16 mouse cellular contexts compared by ENCODE assay signal in genomic region chr19:56393311-56393866, GRCm38 (mm10). TPM values are rescaled to one million over a fixed set of nuclear protein-coding genes. Genes with fewer than 3 reads are reported as not detected.
A peak's percentile ranks its signal among the peaks of the same experiment; 100 is the strongest.
DNase-seq lines count a peak whose midpoint lies in the region; ATAC-seq and TF ChIP-seq lines count a peak whose summit lies in the region.
"Had no signal": no experiment of that assay in that cellular context is flagged by ENCODE, and none has a peak within 500 bp of the region (broad histone marks: within the 10 kb centered on the region; RNA-seq: fewer than 3 reads in every experiment).

No protein-coding gene starts in this region.

- TF ChIP-seq POLR2A in lung, adult 2 months (IDR thresholded peaks at IDR 0.05; ENCODE audit: borderline replicate concordance, extremely low read depth, low read depth, low read length) = no peak

- no peak for DNase-seq in embryonic facial prominence, embryonic 10.5 days (ENCODE audit: low spot score)
- no peak for DNase-seq in adrenal gland, adult (ENCODE audit: inconsistent age in 2 of 2, low spot score in 1 of 2)
- no peak for DNase-seq in lung, adult 2 months
- DNase-seq: adrenal gland, postnatal 10 days; cerebellum, adult 11 months; cerebellum, adult 8-10 months; cerebellum, postnatal 14 days; gastrocnemius, postnatal 36 days had no signal

- H3K4me1 ChIP-seq in megakaryocyte, embryonic 14.5 days = peaks cover 74% of the 10 kb centered on the region
- peaks cover 29% of the 10 kb centered on the region for H3K4me1 ChIP-seq in embryonic facial prominence, embryonic 10.5 days
- peaks cover 87% of the 10 kb centered on the region for H3K4me1 ChIP-seq in liver, embryonic 15.5 days (replicated peaks)
- H3K4me1 ChIP-seq in lung, adult 2 months (ENCODE audit: control insufficient read depth, insufficient read depth, low read length) = peaks cover 9% of the 10 kb centered on the region; the same call in 1 of the 2 replicates

- H3K4me2 ChIP-seq in liver, embryonic 15.5 days = no peak overlapping the region
- H3K4me2 ChIP-seq: embryonic facial prominence, embryonic 12.5 days; forebrain, embryonic 15.5 days; heart, embryonic 12.5 days; hindbrain, embryonic 15.5 days had no signal

- peak overlapping the region; percentile 28 for H3K4me3 ChIP-seq in megakaryocyte, embryonic 14.5 days (replicated peaks)
- no peak overlapping the region for H3K4me3 ChIP-seq in embryonic facial prominence, embryonic 10.5 days
- no peak overlapping the region for H3K4me3 ChIP-seq in liver, embryonic 15.5 days (replicated peaks)
- no peak overlapping the region for H3K4me3 ChIP-seq in lung, adult 2 months (replicated peaks; ENCODE audit: extremely low read depth, low read depth, low read length)
- H3K4me3 ChIP-seq: embryonic facial prominence, embryonic 12.5 days; forebrain, embryonic 15.5 days; heart, embryonic 12.5 days; hindbrain, embryonic 10.5 days; hindbrain, embryonic 15.5 days had no signal

- no peaks in the 10 kb centered on the region for H3K27me3 ChIP-seq in megakaryocyte, embryonic 14.5 days (replicated peaks)
- peaks cover 40% of the 10 kb centered on the region for H3K27me3 ChIP-seq in embryonic facial prominence, embryonic 10.5 days (replicated peaks; ENCODE audit: low read depth, poor library complexity, severe bottlenecking)
- H3K27me3 ChIP-seq in liver, embryonic 15.5 days = no peaks in the 10 kb centered on the region

- WGBS in embryonic facial prominence, embryonic 10.5 days = 86% methylated on average over 9 of the region's 9 CpGs
- 51% methylated on average over 9 of the region's 9 CpGs for WGBS in liver, embryonic 15.5 days (ENCODE audit: insufficient replicate concordance)
- 81% methylated on average over 9 of the region's 9 CpGs for WGBS in lung, adult 2 months

- no peaks in the 10 kb centered on the region for H3K9me3 ChIP-seq in megakaryocyte, embryonic 14.5 days
- H3K9me3 ChIP-seq in embryonic facial prominence, embryonic 10.5 days = no peaks in the 10 kb centered on the region
- no peaks in the 10 kb centered on the region for H3K9me3 ChIP-seq in liver, embryonic 15.5 days (replicated peaks)
- H3K9me3 ChIP-seq: embryonic facial prominence, embryonic 12.5 days; forebrain, embryonic 15.5 days; heart, embryonic 12.5 days; hindbrain, embryonic 10.5 days; hindbrain, embryonic 15.5 days had no signal

- no peaks in the 10 kb centered on the region for H3K36me3 ChIP-seq in megakaryocyte, embryonic 14.5 days (replicated peaks; ENCODE audit: low read length)
- H3K36me3 ChIP-seq in embryonic facial prominence, embryonic 10.5 days (replicated peaks) = no peaks in the 10 kb centered on the region
- H3K36me3 ChIP-seq in liver, embryonic 15.5 days (replicated peaks) = no peaks in the 10 kb centered on the region
- H3K36me3 ChIP-seq: embryonic facial prominence, embryonic 12.5 days; forebrain, embryonic 15.5 days; heart, embryonic 12.5 days; hindbrain, embryonic 10.5 days; hindbrain, embryonic 15.5 days had no signal

- ATAC-seq in megakaryocyte, adult 5-6 weeks (ENCODE audit: poor library complexity, severe bottlenecking) = no peak
- no peak for ATAC-seq in liver, embryonic 15.5 days (ENCODE audit: insufficient read depth)
- ATAC-seq: forebrain, embryonic 15.5 days had no signal

- H3K27ac ChIP-seq in embryonic facial prominence, embryonic 10.5 days (replicated peaks) = 0 out of 2 replicates have a peak overlapping the region, but pooled peaks have one; percentile 24
- H3K27ac ChIP-seq in liver, embryonic 15.5 days (replicated peaks) = peak overlapping the region; percentile 9; the same call in 1 of the 2 replicates
- H3K27ac ChIP-seq: embryonic facial prominence, embryonic 12.5 days; forebrain, embryonic 15.5 days; hindbrain, embryonic 10.5 days; hindbrain, embryonic 15.5 days had no signal

- TF ChIP-seq CTCF in lung, adult 2 months (IDR thresholded peaks at IDR 0.05; ENCODE audit: insufficient read depth, low read length) = no peak

- H3K9ac ChIP-seq in liver, embryonic 15.5 days = no peak overlapping the region
- H3K9ac ChIP-seq: embryonic facial prominence, embryonic 12.5 days; forebrain, embryonic 15.5 days; heart, embryonic 12.5 days; hindbrain, embryonic 15.5 days had no signal

RNA-seq across cellular contexts. Expression of gene Casp7, which starts 3.5 kb away (rescaled TPM):
- 2.5 and 2.6 TPM in 2 replicates for polyA plus RNA-seq in megakaryocyte, embryonic 14.5 days (2012; ENCODE audit: insufficient read depth, low replicate concordance)
- total RNA-seq in megakaryocyte, adult 5-6 weeks (2015) = 35.8 and 41.4 TPM in 2 replicates
- total RNA-seq in megakaryocyte, adult 5-6 weeks (2017) = 30.3 and 31.4 TPM in 2 replicates
- polyA plus RNA-seq in embryonic facial prominence, embryonic 10.5 days (2016; fragmentation: Nextera tagmentation; extraction: Ambion mirVana) = 15.9 and 17.8 TPM in 2 replicates
- 12.7 and 13.0 TPM in 2 replicates for polyA plus RNA-seq in liver, embryonic 15.5 days (2015; fragmentation: Nextera tagmentation; extraction: Ambion mirVana)
- polyA plus RNA-seq in lung, adult 2 months (2012; rRNA removed) = 14.2 and 17.3 TPM in 2 replicates

RNA-seq across cellular contexts. Expression of gene Nrap, which starts 3.6 kb away (rescaled TPM):
- polyA plus RNA-seq in megakaryocyte, embryonic 14.5 days (2012; ENCODE audit: insufficient read depth, low replicate concordance) = not detected in 2 replicates
- total RNA-seq in megakaryocyte, adult 5-6 weeks (2015) = 0.02 TPM in 1 of 2 replicates, not detected in the other
- 0.04 and 0.12 TPM in 2 replicates for total RNA-seq in megakaryocyte, adult 5-6 weeks (2017)
- polyA plus RNA-seq in embryonic facial prominence, embryonic 10.5 days (2016; fragmentation: Nextera tagmentation; extraction: Ambion mirVana) = 0.07 and 0.11 TPM in 2 replicates
- polyA plus RNA-seq in liver, embryonic 15.5 days (2015; fragmentation: Nextera tagmentation; extraction: Ambion mirVana) = 0.28 and 0.47 TPM in 2 replicates
- 1.3 and 9.4 TPM in 2 replicates for polyA plus RNA-seq in lung, adult 2 months (2012; rRNA removed)
